Mouse (Mus musculus) liver, embryonic 14.5 days (tissue): ENCODE measurements around the gene Runx3. TPM values are rescaled to one million over a fixed set of nuclear protein-coding genes. Genes with fewer than 3 reads are reported as not detected.

Experiments
- ATAC-seq: fragments of 200-750 bp; cut with Nextera tagmentation; 2 replicates; pipeline ENCODE4 v1.8.0; 2017; ENCODE audit warnings: moderate number of reproducible peaks, mild to moderate bottlenecking, moderate library complexity; ENCODE audit not compliant: insufficient read depth
- DNase-seq, 3 experiments: peaks; one replicate each; pipeline ENCODE4 v3.0.0-alpha.2; 2012 to 2013; ENCODE audit warnings: low read depth in 3 of 3, low spot score in 3 of 3
- H3K27ac ChIP-seq: fragments of 300-500 bp; sonication (generic); 2 replicates; pipeline ENCODE4 v1.5.1; 2014; ENCODE audit warnings: moderate library complexity, mild to moderate bottlenecking, control low read depth, inconsistent platforms
- H3K27me3 ChIP-seq: fragments of 300-500 bp; sonication (generic); 2 replicates; pipeline ENCODE4 v1.6.1; 2014; ENCODE audit warnings: mild to moderate bottlenecking, low read length, moderate library complexity; ENCODE audit not compliant: control insufficient read depth, insufficient read depth
- H3K36me3 ChIP-seq: fragments of 300-500 bp; sonication (generic); replicated peaks from 2 replicates; pipeline ENCODE4 v1.6.1; 2014; ENCODE audit warnings: low read depth; ENCODE audit not compliant: control insufficient read depth, insufficient read depth
- H3K4me1 ChIP-seq, 2 experiments: fragments of 200-500 bp in 1 of 2; fragments of 300-500 bp in 1 of 2; sonication (generic) in 1 of 2; replicated peaks; 2 replicates each; pipeline ENCODE4 v1.6.1; 2012 to 2014; ENCODE audit warnings: antibody characterized with exemption in 1 of 2, inconsistent platforms in 1 of 2, low read length in 1 of 2; ENCODE audit not compliant: control insufficient read depth in 2 of 2, insufficient read depth in 2 of 2
- H3K4me2 ChIP-seq: fragments of 300-500 bp; sonication (generic); 2 replicates; pipeline ENCODE4 v1.6.1; 2014; ENCODE audit warnings: low read depth, mild to moderate bottlenecking, control low read depth, moderate library complexity
- H3K4me3 ChIP-seq, 2 experiments: fragments of 200-500 bp in 1 of 2; fragments of 300-500 bp in 1 of 2; sonication (generic) in 1 of 2; 2 replicates each; pipeline ENCODE4 v1.5.1; 2012 to 2014; ENCODE audit warnings: low read depth in 2 of 2, low read length in 2 of 2, mild to moderate bottlenecking in 2 of 2, control low read depth in 1 of 2, inconsistent platforms in 1 of 2, moderate library complexity in 1 of 2; ENCODE audit not compliant: insufficient read depth in 1 of 2
- H3K9ac ChIP-seq: fragments of 300-500 bp; sonication (generic); replicated peaks from 2 replicates; pipeline ENCODE4 v1.6.1; 2014; ENCODE audit warnings: mild to moderate bottlenecking, control low read depth, moderate library complexity
- H3K9me3 ChIP-seq: fragments of 300-500 bp; sonication (generic); 2 replicates; pipeline ENCODE4 v1.6.1; 2016; ENCODE audit warnings: low read length, mixed read lengths; ENCODE audit not compliant: control insufficient read depth
- CTCF ChIP-seq: IDR thresholded peaks from 2 replicates; pipeline ENCODE4 v1.5.1; 2016; ENCODE audit warnings: antibody characterized with exemption, low read depth, control low read depth
- EP300 ChIP-seq: IDR thresholded peaks from 2 replicates; pipeline ENCODE4 v1.6.1; 2016; ENCODE audit warnings: antibody characterized with exemption, low read depth
- WGBS: fragments of 180-500 bp; shearing (Covaris S2); extraction: QIAGEN DNeasy Blood & Tissue Kit; methylation state at CpG from one replicate; pipeline ENCODE4 v1.1.7; 2014; ENCODE audit not compliant: insufficient replicate concordance; 5-methylcytosine and 5-hydroxymethylcytosine counted together
- polyA plus RNA-seq, 2 experiments: library from polyadenylated mRNA; depleted of rRNA in 1 of 2; stranded (reverse) in 1 of 2; unstranded in 1 of 2; fragments of >200 nt; fragmentation: Nextera tagmentation in 1 of 2; extraction: Ambion mirVana in 1 of 2; gene quantifications; 2 replicates each; pipeline versions ENCODE4 v1.2.1 to v1.2.3; 2012 to 2014

The Runx3 gene
- polyA plus RNA-seq, 2 experiments = 0.99 to 1.2 TPM

GRCm38 (mm10) chr4:135190364-135190763 is 69.9 kb downstream of the Runx3 start:
- no peaks in the 10 kb centered on the region for H3K9me3 ChIP-seq
- DNase-seq = no peak
- H3K27me3 ChIP-seq = no peaks in the 10 kb centered on the region
- H3K36me3 ChIP-seq = no peaks in the 10 kb centered on the region
- no peak overlapping the region for H3K27ac ChIP-seq
- H3K4me2 ChIP-seq = no peak overlapping the region
- TF ChIP-seq EP300 = no peak
- TF ChIP-seq CTCF = no peak
- no peaks in the 10 kb centered on the region for H3K4me1 ChIP-seq
- WGBS = 73% methylated on average over 1 of the region's 1 CpGs
- H3K4me3 ChIP-seq = no peak overlapping the region
- no peak for ATAC-seq
- no peak overlapping the region for H3K9ac ChIP-seq

DNA sequence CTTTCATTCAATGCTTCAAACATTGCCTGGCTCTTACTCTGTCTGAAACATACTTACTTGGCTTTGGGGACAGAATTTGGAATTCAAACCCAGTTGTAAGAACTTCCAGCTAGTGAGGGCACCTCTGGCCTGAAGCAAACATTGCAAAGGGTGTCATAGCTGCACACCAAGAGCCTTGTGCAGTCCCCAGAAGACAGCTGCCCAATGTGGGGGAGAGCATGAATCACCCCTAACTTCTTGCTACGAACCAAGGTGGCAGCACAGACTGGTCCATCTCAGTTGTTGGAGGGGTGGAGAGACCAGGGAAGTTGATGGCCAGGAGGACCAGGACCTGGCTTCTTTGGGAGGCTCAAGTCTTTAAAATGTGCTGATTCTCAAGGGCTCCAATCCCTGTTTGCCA is 70.7 kb downstream of the Runx3 start:
- WGBS = 38% methylated on average over 1 of the region's 1 CpGs
- Histone ChIP-seq H3K9ac (no peak overlapping the region), H3K4me1 (no peaks in the 10 kb centered on the region), H3K36me3 (no peaks in the 10 kb centered on the region), H3K4me3 (no peak overlapping the region), H3K4me2 (no peak overlapping the region), H3K27ac (no peak overlapping the region), H3K9me3 (no peaks in the 10 kb centered on the region), H3K27me3 (no peaks in the 10 kb centered on the region)
- TF ChIP-seq CTCF (no peak), EP300 (no peak)
- no peak for DNase-seq
- no peak for ATAC-seq

DNA sequence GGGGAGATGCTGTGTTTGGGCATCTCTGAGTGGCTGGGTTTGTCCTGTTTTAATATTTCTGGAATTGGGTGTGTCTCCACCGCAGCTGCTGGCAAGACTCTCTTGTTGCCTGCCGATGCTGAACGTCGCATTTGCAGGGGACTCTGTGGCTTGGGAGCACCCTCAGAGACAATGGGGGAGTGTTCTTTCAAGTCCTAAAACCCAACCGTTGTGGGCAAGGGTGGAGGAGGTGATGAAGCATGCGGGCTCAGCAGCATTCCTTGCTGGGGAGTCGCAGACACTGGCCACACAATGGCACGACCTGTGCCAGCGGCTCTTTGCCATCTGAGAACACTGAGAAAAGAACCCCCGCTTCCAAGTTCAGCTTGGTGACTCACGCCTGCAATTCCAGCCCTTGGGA is 71.2 kb downstream of the Runx3 start:
- Histone ChIP-seq H3K27ac (no peak overlapping the region), H3K9me3 (no peaks in the 10 kb centered on the region), H3K36me3 (no peaks in the 10 kb centered on the region), H3K9ac (no peak overlapping the region), H3K4me2 (no peak overlapping the region), H3K4me3 (no peak overlapping the region), H3K4me1 (no peaks in the 10 kb centered on the region), H3K27me3 (no peaks in the 10 kb centered on the region)
- TF ChIP-seq EP300 (no peak), CTCF (no peak)
- 66% methylated on average over 11 of the region's 11 CpGs for WGBS
- ATAC-seq (no peak), DNase-seq (no peak)

- Histone ChIP-seq H3K4me3 (no peak overlapping the region), H3K9ac (no peak overlapping the region), H3K4me1 (no peaks in the 10 kb centered on the region), H3K4me2 (no peak overlapping the region), H3K27ac (no peak overlapping the region), H3K36me3 (no peaks in the 10 kb centered on the region), H3K27me3 (no peaks in the 10 kb centered on the region), H3K9me3 (no peaks in the 10 kb centered on the region)
- TF ChIP-seq CTCF (no peak), EP300 (no peak)
- WGBS = 41% methylated on average over 5 of the region's 5 CpGs
- DNase-seq (no peak), ATAC-seq (no peak)
These were observed 72.4 kb downstream of the Runx3 start for GRCm38 (mm10) chr4:135192841-135193240.

GRCm38 (mm10) chr4:135197857-135198256 is 77.4 kb downstream of the Runx3 start:
- ATAC-seq (no peak), DNase-seq (no peak)
- 60% methylated on average over 8 of the region's 8 CpGs for WGBS
- TF ChIP-seq EP300 = no peak
- TF ChIP-seq CTCF = no peak
- Histone ChIP-seq H3K4me3 (no peak overlapping the region), H3K9me3 (no peaks in the 10 kb centered on the region), H3K36me3 (no peaks in the 10 kb centered on the region), H3K27ac (no peak overlapping the region), H3K4me1 (no peaks in the 10 kb centered on the region), H3K27me3 (no peaks in the 10 kb centered on the region; the same call in 1 of the 2 replicates), H3K4me2 (no peak overlapping the region), H3K9ac (no peak overlapping the region)
